Mouse (Mus musculus): ENCODE data around the gene Prrg2. TPM values are rescaled to one million over a fixed set of nuclear protein-coding genes. Genes with fewer than 3 reads are reported as not detected.

Prrg2 gene
- polyA plus RNA-seq, 2 experiments = 18.6 to 50.4 TPM

- no peak for TF ChIP-seq POLR2A (IDR thresholded peaks at IDR 0.05; ENCODE audit: borderline replicate concordance, extremely low read depth, insufficient read depth, insufficient read length)
- DNase-seq (ENCODE audit: low spot score) = no peak
- 96% methylated on average over 6 of the region's 6 CpGs for WGBS
- no peaks in the 10 kb centered on the region for H3K27me3 ChIP-seq (ENCODE audit: control insufficient read depth, insufficient read depth, low read length)
- H3K27ac ChIP-seq (replicated peaks; ENCODE audit: low read depth, low read length) = no peak overlapping the region
- H3K36me3 ChIP-seq (ENCODE audit: control insufficient read depth, insufficient read depth, low read length) = peaks cover 86% of the 10 kb centered on the region
- no peak overlapping the region for H3K4me2 ChIP-seq (replicated peaks; ENCODE audit: low read depth, low read length, severe bottlenecking)
- H3K4me3 ChIP-seq (replicated peaks; ENCODE audit: low read length) = no peak overlapping the region
- ATAC-seq (ENCODE audit: low FRiP score, low read depth) = no peak
- no peaks in the 10 kb centered on the region for H3K9me3 ChIP-seq (ENCODE audit: control insufficient read depth, low read length)
- no peaks in the 10 kb centered on the region for H3K4me1 ChIP-seq (ENCODE audit: control insufficient read depth, insufficient read depth, low read length)
- no peak overlapping the region for H3K9ac ChIP-seq (ENCODE audit: low read depth, low read length, severe bottlenecking)
These were observed 32.5 kb downstream of the Prrg2 start for GRCm38 (mm10) chr7:45029995-45030394.

- no peaks in the 10 kb centered on the region for H3K9me3 ChIP-seq (ENCODE audit: control insufficient read depth, low read length)
- H3K4me2 ChIP-seq (replicated peaks; ENCODE audit: low read depth, low read length, severe bottlenecking) = no peak overlapping the region
- WGBS = 89% methylated on average over 11 of the region's 11 CpGs
- H3K27ac ChIP-seq (replicated peaks; ENCODE audit: low read depth, low read length) = no peak overlapping the region
- H3K4me3 ChIP-seq (replicated peaks; ENCODE audit: low read length) = no peak overlapping the region
- peaks cover 69% of the 10 kb centered on the region for H3K36me3 ChIP-seq (ENCODE audit: control insufficient read depth, insufficient read depth, low read length)
- no peaks in the 10 kb centered on the region for H3K27me3 ChIP-seq (ENCODE audit: control insufficient read depth, insufficient read depth, low read length)
- TF ChIP-seq POLR2A (IDR thresholded peaks at IDR 0.05; ENCODE audit: borderline replicate concordance, extremely low read depth, insufficient read depth, insufficient read length) = no peak
- ATAC-seq (ENCODE audit: low FRiP score, low read depth) (no peak), DNase-seq (ENCODE audit: low spot score) (no peak)
- H3K4me1 ChIP-seq (ENCODE audit: control insufficient read depth, insufficient read depth, low read length) = no peaks in the 10 kb centered on the region
- H3K9ac ChIP-seq (ENCODE audit: low read depth, low read length, severe bottlenecking) = no peak overlapping the region
These were observed 34.1 kb downstream of the Prrg2 start for GRCm38 (mm10) chr7:45028351-45028750.

- WGBS = 89% methylated on average over 9 of the region's 9 CpGs
- no peak for TF ChIP-seq POLR2A (IDR thresholded peaks at IDR 0.05; ENCODE audit: borderline replicate concordance, extremely low read depth, insufficient read depth, insufficient read length)
- H3K9me3 ChIP-seq (ENCODE audit: control insufficient read depth, low read length) = no peaks in the 10 kb centered on the region
- peaks cover 63% of the 10 kb centered on the region for H3K36me3 ChIP-seq (ENCODE audit: control insufficient read depth, insufficient read depth, low read length)
- H3K27me3 ChIP-seq (ENCODE audit: control insufficient read depth, insufficient read depth, low read length) = no peaks in the 10 kb centered on the region
- no peak overlapping the region for H3K4me3 ChIP-seq (replicated peaks; ENCODE audit: low read length)
- no peak overlapping the region for H3K27ac ChIP-seq (replicated peaks; ENCODE audit: low read depth, low read length)
- H3K4me2 ChIP-seq (replicated peaks; ENCODE audit: low read depth, low read length, severe bottlenecking) = no peak overlapping the region
- no peak for DNase-seq (ENCODE audit: low spot score)
- H3K4me1 ChIP-seq (ENCODE audit: control insufficient read depth, insufficient read depth, low read length) = no peaks in the 10 kb centered on the region
- ATAC-seq (ENCODE audit: low FRiP score, low read depth) = no peak
- H3K9ac ChIP-seq (ENCODE audit: low read depth, low read length, severe bottlenecking) = no peak overlapping the region
These were observed 34.7 kb downstream of the Prrg2 start for GRCm38 (mm10) chr7:45027761-45028160.

GRCm38 (mm10) chr7:45026256-45026655 is 36.2 kb downstream of the Prrg2 start:
- DNase-seq (ENCODE audit: low spot score) (no peak), ATAC-seq (ENCODE audit: low FRiP score, low read depth) (no peak)
- Histone ChIP-seq H3K9me3 (ENCODE audit: control insufficient read depth, low read length) (no peaks in the 10 kb centered on the region), H3K9ac (ENCODE audit: low read depth, low read length, severe bottlenecking) (no peak overlapping the region), H3K4me1 (ENCODE audit: control insufficient read depth, insufficient read depth, low read length) (no peaks in the 10 kb centered on the region), H3K36me3 (ENCODE audit: control insufficient read depth, insufficient read depth, low read length) (peaks cover 49% of the 10 kb centered on the region), H3K4me2 (replicated peaks; ENCODE audit: low read depth, low read length, severe bottlenecking) (no peak overlapping the region), H3K4me3 (replicated peaks; ENCODE audit: low read length) (no peak overlapping the region), H3K27ac (replicated peaks; ENCODE audit: low read depth, low read length) (no peak overlapping the region), H3K27me3 (ENCODE audit: control insufficient read depth, insufficient read depth, low read length) (no peaks in the 10 kb centered on the region)
- no peak for TF ChIP-seq POLR2A (IDR thresholded peaks at IDR 0.05; ENCODE audit: borderline replicate concordance, extremely low read depth, insufficient read depth, insufficient read length)
- WGBS = 51% methylated on average over 2 of the region's 2 CpGs

- ATAC-seq (ENCODE audit: low FRiP score, low read depth) = no peak
- H3K4me2 ChIP-seq (replicated peaks; ENCODE audit: low read depth, low read length, severe bottlenecking) = no peak overlapping the region
- no peak for DNase-seq (ENCODE audit: low spot score)
- H3K4me1 ChIP-seq (ENCODE audit: control insufficient read depth, insufficient read depth, low read length) = no peaks in the 10 kb centered on the region
- no peaks in the 10 kb centered on the region for H3K9me3 ChIP-seq (ENCODE audit: control insufficient read depth, low read length)
- H3K36me3 ChIP-seq (ENCODE audit: control insufficient read depth, insufficient read depth, low read length) = peaks cover 44% of the 10 kb centered on the region
- no peak overlapping the region for H3K27ac ChIP-seq (replicated peaks; ENCODE audit: low read depth, low read length)
- H3K9ac ChIP-seq (ENCODE audit: low read depth, low read length, severe bottlenecking) = no peak overlapping the region
- H3K4me3 ChIP-seq (replicated peaks; ENCODE audit: low read length) = no peak overlapping the region
- WGBS = 70% methylated on average over 8 of the region's 8 CpGs
- H3K27me3 ChIP-seq (ENCODE audit: control insufficient read depth, insufficient read depth, low read length) = no peaks in the 10 kb centered on the region
- no peak for TF ChIP-seq POLR2A (IDR thresholded peaks at IDR 0.05; ENCODE audit: borderline replicate concordance, extremely low read depth, insufficient read depth, insufficient read length)
These were observed 36.8 kb downstream of the Prrg2 start for GRCm38 (mm10) chr7:45025601-45026220.

Data from limb, embryonic 14.5 days (tissue).